Mouse (Mus musculus) adrenal gland (tissue): ENCODE measurements around the gene Sfxn2.
"Not testable (repeated sequence)": the region's sequence is repeated elsewhere in the genome, so short reads cannot be mapped to it uniquely, and the experiment has no call there.

ENCODE experiments used
- intact Hi-C: fragments of 180-260 bp; cut with DNase I; formaldehyde crosslinking; loops from one replicate; pipeline ENCODE4 v1.15.1; 2025

Gene Sfxn2

DNA sequence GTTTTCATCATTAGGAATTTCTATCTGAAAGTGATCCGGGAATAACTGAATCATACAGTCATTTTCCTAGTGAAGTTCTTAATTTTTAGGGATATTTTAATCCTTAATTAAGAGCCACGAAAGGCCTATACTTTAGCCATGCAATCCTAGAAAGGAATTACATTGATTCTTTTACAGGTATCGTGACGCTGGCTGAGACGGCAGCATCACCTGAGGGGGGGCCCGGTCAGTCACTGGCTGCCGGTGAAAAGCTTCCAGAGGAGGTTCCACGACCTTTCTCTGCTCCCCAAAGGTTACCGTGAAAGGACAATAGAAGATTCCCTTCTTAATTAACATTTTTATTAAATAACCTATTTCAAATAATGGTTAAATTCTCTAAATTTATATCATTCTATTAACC, 35.8 kb upstream of the Sfxn2 start:
- intact Hi-C loops, result loop anchor here (10.0 kb wide), 1 partner anchor 133 kb away; no protein-coding TSS in a partner anchor

DNA sequence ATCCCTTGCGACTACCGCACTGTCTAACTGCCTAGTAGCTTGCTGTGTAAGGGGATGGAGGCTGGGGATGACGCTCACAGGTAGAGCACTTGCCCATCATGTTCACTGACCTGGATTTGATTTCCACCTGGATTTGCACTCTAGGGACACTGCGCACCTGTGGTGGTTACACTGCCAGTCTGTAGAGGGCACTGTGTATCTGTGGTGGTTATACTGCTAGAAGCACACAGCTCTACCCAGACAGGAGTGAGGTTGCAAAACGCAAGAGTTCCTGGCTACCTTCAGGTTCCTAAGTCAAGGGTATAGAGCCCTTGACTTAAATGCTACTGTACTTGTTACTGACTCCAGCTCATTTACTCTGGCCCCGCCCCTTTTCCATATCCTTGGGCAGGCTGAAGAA, 35.0 kb upstream of the Sfxn2 start:
- intact Hi-C loops, result loop anchor here (10.0 kb wide), 1 partner anchor 133 kb away; no protein-coding TSS in a partner anchor

- intact Hi-C loops, result no loop called here
Observed at GRCm38 (mm10) chr19:46542750-46543149, 30.4 kb upstream of the Sfxn2 start.

GRCm38 (mm10) chr19:46547565-46547964, 25.6 kb upstream of the Sfxn2 start:
- intact Hi-C loops, result no loop called here

DNA sequence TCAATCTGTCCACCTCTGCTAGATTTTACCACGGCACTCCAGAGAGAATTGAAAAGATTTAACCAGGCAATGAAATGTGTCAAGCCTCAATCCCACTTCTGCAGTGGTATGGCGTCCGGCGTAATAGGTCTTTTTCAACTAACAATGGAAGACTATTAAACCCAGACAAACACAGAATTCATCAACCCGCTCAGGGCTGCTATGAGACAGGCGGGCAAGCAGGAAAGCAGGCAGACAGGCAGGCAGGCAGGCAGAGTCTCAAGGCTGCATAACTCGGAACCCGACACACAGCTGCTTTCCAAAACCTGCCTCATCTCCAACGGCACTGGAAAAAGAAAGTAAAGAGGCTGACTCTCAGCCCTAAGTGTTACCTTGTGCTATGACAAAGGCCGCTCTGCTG, 25.1 kb upstream of the Sfxn2 start:
- intact Hi-C loops, result no loop called here

DNA sequence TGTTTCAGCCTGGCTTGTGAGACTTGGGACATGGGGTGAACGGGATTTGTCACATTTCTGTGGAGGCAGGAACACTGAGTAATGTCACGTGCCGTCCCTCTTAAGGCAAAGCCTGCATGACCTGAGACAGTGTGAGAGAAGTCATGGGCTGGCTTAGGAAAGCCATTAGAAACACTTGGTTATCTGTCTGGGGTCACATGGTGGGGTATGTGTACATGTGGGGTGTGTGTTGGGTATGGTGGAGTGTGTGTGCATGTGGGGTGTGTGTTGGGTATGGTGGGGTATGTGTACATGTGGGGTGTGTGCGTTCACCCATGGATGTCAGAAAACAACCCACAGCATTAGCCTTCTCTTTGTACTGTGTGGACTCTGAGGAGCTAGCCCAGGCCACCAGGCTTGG, 22.8 kb upstream of the Sfxn2 start:
- intact Hi-C loops, result no loop called here

- intact Hi-C loops, result no loop called here
Observed at GRCm38 (mm10) chr19:46552496-46552895, 20.7 kb upstream of the Sfxn2 start.

GRCm38 (mm10) chr19:46553541-46553955, 19.6 kb upstream of the Sfxn2 start:
- intact Hi-C loops, result no loop called here

DNA sequence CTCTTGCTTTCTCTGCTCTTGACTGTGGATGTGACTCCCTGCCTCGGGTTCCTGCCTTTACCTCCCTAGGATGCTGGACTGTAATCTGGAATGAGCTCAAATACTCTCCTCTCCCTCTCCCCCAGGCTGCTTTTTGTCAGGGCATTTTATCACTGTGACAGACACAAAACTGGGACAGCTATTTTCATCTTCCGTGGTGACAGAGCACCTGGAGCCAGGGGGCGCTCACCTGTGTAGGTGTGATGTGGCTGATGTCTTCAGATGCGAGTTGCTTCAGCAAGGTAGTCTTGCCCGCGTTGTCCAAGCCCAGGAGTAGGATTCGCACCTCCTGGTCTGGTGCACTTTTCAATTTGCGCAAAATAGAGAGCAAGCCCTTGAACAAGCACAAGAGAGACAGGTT, 15.2 kb upstream of the Sfxn2 start:
- intact Hi-C loops, result no loop called here

- intact Hi-C loops, result no loop called here
Observed at GRCm38 (mm10) chr19:46558631-46559030, 14.5 kb upstream of the Sfxn2 start.

GRCm38 (mm10) chr19:46562132-46562531, 11.0 kb upstream of the Sfxn2 start:
- intact Hi-C loops, result no loop called here

- intact Hi-C loops, result no loop called here
Observed at GRCm38 (mm10) chr19:46562581-46563515, 10.3 kb upstream of the Sfxn2 start.

GRCm38 (mm10) chr19:46563603-46564002, 9.6 kb upstream of the Sfxn2 start:
- intact Hi-C loops, result no loop called here

DNA sequence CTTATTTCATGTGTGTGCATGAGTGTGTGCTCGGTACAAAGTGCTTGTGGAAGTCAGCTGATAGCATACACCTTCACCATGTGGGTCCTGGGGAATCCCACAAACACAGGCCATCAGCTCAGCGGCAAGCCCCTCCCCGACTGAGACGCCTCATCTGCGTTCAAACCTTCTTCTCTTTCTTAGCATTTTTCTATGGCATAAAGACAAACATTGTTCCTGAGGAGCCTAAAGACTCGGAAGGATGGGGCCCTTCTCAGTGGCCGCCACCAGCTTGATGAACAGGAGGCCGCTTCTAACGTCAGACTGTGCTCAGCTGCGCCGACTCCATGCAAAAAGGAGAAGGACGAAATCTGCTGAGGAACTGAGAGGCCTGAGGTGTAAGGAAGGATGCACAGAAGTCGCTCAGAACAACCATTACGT, 9.1 kb upstream of the Sfxn2 start:
- intact Hi-C loops, result no loop called here

- intact Hi-C loops, result not testable (repeated sequence)
Observed at GRCm38 (mm10) chr19:46571211-46571877, 1.8 kb upstream of the Sfxn2 start.

- intact Hi-C loops, result no loop called here
Observed at GRCm38 (mm10) chr19:46571878-46572244, 1.3 kb upstream of the Sfxn2 start.

DNA sequence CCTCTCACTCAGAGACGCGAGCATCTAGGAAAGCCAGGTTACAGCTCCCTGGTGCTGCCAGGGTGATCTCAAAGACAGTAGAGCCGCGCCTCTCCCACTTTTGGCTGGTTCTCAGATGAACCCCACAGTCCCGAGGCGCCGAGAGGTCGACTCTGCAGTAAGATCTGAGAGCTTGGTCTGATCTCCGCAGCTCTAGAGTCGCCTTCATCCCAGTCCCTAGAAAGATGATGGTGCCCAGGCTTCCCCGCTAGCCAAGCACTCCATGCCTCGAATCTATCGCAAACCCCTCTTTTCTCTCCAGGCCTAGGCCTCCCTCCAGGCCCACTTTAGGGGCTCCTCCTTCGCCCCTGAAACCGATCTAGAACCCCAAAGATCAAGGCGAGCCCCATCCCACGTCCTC, 617 bp upstream of the Sfxn2 start:
- intact Hi-C loops, result no loop called here

GRCm38 (mm10) chr19:46573990-46574389, 825 bp downstream of the Sfxn2 start:
- intact Hi-C loops, result no loop called here

DNA sequence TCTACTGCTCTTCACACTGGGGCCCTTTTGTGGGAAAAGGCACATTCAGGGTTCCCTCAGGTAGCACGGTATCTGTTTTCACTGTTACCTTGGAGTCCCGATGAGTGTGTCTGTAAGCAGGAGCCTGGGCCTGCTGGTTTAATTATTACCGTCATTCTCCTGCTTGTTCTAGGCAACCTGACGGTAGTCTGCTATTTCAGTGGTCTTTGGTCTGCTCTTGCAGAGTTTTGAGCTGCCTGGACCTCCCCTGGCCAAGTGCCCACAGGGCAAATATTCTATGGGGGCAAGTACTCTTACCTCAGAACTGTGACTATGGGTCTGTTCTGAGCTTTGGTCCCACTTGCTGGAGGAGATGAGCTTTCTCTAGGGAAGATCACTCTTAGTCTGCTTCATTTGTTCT, 2.0 kb downstream of the Sfxn2 start:
- intact Hi-C loops, result no loop called here

DNA sequence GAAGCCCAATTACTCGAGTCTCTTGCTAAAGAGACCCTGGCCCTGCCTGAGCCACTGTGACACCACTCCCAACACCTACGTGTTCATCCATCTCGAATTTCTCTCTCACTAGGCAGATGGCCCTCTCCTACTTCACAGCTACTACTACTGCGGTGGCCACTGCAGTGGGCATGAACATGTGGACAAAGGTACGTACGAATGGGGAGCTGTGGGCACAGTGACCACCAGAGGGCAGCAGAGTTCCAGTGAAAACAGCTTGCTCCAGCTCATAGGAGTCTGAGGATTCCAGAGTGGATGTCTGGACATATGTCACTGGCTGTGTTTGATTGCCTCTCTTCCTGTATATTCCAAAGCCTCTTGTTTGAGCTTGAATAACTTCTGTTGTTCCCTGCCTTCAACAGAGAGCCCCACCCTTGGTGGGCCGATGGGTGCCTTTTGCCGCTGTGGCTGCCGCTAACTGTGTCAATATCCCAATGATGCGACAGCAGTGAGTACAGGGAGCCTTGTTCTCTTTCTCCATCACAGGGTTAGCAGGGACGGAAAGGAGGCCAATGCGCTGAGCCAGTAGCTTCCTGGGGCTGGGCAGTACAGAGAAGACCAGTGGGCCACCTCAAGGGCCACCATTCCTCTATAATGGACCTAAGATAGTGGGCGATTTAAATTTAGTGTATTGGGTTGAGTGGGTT, 14.8 kb downstream of the Sfxn2 start:
- intact Hi-C loops, result loop anchor here (5.0 kb wide), 2 partner anchors 69 to 154 kb away; no protein-coding TSS in a partner anchor

GRCm38 (mm10) chr19:46591575-46591974, 18.4 kb downstream of the Sfxn2 start:
- intact Hi-C loops, result no loop called here
